Mouse (Mus musculus) adrenal gland, adult (tissue): Measurements from ENCODE around the gene Fkbp2.

Experiments
- DNase-seq, 2 experiments: peaks; one replicate each; pipeline ENCODE4 v3.0.0; 2022 to 2023; ENCODE audit warnings: low spot score in 1 of 2; ENCODE audit not compliant: inconsistent age in 2 of 2

Fkbp2 gene

DNA sequence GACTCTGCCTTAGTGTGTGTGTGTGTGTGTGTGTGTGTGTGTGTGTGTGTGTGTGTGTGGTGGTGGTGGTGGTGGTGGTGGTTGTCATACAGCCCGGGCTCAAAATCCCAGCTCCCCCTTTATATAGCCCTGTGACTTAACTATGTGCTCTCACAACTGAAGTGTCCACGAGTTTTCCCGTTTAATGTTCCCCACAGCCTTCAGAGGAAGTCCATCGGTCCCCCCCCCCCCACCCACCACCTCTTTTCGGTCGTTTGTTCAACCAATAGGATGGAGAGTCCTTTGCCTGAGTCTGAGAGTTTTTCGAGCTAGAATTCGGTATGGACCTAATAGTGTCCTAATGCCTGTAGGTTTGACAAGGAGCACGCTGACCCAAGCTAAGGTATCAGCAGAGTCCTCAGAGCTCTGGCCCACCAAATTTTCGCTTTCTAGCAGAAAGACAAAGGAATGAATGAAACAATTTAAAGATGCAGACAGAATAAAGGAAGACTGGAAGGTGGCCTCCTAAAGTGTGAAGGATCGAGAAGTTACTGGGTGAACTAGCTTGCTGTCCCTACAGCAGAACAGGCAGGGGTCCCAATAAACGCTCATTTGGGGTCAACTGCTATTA is 6.6 kb downstream of the Fkbp2 start:
- DNase-seq, result no peak

DNA sequence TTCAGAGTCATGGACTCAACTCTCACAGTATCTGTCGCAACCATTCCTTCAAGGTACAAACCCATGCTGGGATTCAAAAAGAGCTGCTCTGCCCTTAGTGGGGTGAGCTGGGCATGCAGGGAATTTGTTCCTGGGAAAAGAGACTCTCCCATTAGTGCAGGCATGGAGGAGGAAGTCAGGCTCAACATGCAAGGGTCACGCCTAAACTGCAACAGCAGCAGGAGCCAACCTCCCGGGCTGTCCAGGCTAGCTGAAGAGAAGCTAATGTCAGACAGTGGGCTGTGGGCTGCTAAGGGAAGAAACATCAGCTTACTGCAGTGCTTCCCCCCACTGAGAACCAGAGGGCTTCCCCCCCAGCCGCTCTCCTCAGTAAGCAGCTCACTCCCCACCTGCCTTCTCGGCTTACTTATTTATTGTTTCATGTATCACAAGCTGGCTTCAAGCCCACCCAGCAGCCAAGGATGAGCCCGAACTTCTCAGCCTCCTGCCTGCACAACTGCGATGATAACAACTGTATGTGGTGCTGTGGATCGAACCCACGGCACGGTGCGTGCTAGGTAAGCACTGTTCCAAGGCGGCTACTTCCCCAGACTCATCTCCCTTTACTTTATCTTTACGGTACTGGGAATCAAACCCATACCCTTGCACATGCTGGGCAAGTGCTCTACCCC is 7.9 kb downstream of the Fkbp2 start:
- peak in 1 of 2 experiments; percentile 59 for DNase-seq

DNA sequence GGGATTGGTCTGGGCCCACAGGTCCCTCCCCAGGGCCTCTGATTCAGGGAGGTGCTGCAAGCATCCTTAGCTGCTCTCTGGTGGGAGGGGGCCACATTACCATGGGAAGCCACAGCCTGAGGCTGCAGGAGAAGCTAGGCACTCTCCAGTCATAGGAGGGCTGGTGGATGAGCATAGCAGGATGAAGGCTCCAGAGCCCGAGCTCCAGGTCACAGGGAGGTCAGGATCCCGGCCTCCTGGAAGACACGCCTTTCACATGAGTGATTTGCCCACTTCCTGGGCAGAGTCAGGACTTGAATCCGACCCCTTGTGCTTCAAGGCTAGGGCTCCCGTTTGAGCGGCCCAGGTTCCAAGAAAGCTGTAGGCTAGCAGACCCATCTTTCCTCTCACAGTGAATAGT is 8.7 kb downstream of the Fkbp2 start:
- no peak for DNase-seq

DNA sequence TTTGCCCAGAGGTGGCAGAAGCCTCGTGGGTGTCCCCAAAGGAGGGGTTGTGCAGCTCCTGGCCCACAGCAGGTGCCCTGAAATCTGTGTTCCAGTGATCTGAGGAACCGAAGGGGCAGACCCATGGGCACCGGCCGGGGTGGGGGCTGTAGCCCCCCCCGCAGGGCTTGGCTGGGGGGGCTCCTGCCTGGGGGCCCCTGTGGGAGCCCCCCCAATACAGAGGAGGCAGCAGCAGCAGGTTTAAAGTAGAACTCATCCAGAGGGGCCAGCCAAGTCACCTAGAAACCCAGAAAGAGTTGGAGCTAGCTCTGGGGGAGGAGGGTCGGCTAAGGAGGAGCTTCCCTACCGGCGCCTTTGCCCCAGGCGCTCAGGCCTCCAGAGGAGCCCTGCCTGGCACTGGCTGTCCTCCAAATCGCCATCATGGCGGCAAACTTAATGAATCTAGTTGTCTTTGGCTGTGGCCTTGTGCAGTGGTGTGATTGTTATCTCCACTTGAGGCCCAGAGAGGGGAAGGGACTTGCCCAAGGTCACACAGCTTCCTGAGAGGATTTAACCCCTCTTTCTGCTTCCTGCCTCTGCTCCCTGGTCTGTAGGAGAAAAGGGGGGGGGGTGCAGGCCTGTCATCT is 9.7 kb downstream of the Fkbp2 start:
- DNase-seq, result peak; percentile 77 to 84

DNA sequence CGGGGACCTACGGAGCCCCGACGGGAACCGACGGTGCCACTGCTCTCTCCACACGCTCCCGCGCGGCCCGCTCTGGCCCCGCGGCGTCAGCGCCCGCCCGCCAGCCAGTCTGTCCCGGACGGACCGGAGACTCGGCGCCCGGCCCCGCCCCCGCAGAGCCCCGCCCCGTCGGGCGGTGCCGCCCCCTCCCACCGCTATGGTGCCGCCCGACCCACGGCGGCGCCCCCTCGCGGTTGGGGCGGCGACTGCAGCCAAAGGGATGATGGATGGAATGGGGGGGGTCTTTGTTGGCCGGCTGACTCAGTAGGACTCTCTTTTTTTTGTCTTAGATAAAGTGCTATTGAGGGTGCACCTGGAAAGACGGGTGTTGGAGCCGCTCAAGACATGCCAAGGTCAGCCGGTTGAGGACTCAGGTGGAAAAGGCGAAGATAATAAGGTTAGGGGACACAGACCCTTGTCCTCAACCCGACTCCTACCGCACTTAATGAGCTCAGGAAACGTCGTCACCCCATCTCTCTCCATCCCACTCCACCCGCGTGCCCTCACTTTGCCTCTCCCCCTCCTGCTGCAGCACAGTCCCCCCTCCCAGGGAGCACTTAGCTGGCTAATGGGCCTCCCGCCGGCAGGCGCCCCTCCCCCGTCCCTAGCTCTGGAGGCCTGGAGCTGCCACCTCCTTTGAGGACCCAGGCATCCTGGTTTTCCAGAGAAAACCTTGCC is 10.5 kb downstream of the Fkbp2 start:
- DNase-seq, result peak; percentile 85 to 93

DNA sequence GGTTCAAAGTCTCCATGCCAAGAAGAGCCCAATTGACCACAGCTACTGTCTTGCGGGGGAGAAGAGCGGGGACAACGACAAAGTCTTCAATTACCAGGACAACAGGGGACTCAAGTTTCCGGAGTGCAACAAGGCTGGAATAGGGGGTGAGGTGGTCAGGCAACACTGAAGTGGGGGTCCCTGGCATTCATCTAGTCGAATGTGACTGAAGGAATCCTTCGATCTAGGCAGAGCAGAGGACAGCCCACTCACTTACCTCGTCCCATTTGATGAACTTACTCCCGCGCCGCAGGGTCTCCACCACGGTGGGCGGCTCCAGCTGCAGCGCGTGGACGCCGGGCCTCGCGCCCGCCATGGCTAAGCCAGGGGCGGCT is 11.0 kb downstream of the Fkbp2 start:
- DNase-seq, result no peak

DNA sequence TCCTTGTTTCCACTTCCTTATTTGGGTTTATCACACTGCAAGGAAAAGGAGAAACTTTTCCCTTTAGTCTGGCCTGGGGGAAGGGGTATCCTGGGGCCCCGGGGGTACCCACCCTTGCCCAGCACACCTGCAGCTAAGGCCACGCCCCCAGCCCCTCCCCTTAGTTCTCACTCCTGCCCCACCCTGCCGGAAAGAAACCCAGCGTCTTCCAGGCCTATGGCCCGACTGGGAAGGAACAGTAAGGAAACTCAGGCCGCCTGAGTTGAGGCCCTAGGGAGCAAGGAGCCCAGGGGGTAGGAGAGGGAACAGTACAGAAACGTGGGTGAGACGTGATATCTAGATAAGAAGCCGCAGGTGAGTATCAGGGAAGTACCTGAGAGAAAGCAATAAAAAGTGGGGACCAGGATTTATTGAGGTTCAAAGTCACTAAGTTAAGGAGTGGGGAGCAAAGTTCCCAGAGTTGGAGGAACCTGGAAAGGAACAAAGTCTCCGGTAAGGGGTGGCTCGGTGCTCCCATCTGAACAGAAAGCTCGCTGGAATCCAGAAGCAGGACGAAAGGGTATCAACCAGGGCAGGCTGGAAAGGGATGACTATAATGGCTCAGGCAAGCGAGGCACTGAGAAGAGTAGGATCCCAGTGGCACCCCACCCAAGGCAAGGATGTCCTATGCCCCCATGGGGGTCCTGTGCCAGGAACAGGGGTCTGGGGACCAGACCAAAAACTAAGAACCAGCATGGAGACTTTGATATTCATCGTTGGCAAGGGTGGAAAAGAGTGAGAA is 11.6 kb downstream of the Fkbp2 start:
- DNase-seq, result peak in 1 of 2 experiments; percentile 69

DNA sequence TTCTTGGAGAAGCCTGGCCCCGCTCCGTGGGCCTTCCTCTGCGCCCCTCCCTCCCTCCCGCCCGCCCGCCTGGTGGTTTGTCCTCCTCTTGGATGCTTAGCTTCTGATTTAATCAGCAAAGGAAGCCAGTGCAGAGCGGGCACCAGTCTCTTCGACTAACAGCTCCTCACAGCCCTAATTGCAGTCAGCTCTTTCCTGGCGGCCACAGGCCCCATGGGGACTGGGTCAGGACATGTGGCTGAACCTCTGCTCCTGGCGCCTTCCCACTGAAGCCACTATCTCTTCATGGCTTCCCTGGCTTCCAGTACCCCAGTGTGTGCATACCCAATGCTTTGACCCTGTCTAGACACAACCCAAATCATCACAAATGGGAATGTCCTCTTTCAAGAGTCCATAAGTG is 23.8 kb downstream of the Fkbp2 start:
- peak in 1 of 2 experiments; percentile 49 for DNase-seq

DNA sequence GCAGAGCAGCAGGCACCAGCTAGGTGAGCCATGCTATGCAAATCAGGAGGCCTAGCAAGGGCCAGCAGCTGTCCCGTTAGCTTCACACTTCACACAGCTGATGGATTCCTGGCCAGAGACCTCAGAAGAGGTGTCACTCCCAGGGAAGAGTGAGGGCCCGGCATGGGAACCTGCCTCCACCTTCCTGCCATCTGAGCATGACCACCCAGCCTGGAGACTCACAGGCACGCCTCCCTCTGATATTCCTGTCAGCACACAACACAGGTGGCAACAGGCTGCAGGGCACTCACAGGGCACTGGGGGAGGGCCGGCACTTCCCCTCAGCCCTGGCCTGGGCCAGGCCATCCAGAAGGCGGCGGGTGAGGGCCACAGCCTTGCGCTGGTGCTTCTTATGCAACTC is 24.9 kb downstream of the Fkbp2 start:
- no peak for DNase-seq

DNA sequence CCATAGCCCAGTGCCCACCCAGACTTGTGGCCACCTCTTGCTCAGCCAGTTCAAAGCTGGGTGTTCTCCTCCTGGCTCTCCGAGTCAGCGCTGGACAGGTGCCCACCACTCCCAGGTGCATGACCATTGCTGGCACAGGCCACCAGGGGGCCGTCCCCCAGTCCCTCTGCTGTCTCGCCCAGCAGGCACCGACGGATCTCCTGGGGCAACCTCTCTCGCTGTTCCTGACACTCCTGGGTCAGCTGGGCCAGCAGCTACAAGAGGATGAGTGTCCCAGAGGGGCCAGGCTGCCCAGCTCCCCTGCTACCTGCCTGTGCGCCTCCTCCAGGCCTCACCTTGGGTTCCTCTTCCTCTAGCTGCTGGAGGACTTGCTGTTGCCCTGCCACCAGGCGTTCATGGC is 26.3 kb downstream of the Fkbp2 start:
- peak; percentile 72 to 80 for DNase-seq

DNA sequence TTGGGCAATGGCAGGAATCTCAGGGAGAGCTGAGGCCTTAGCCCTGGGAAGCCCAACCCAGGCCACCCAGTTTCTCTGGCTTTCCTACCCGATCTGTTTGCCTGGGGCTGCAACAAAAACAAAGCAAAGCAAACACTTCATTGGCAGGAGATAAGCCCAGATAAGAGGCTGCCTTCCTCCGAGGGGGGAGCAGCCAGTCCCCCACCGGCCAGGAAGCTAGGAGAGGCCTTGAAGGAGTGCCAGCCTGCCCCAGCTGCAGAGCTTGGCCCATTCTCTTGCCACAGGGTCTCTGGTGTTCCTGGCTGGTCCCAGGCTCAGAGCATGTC is 27.6 kb downstream of the Fkbp2 start:
- peak; percentile 90 to 93 for DNase-seq

DNA sequence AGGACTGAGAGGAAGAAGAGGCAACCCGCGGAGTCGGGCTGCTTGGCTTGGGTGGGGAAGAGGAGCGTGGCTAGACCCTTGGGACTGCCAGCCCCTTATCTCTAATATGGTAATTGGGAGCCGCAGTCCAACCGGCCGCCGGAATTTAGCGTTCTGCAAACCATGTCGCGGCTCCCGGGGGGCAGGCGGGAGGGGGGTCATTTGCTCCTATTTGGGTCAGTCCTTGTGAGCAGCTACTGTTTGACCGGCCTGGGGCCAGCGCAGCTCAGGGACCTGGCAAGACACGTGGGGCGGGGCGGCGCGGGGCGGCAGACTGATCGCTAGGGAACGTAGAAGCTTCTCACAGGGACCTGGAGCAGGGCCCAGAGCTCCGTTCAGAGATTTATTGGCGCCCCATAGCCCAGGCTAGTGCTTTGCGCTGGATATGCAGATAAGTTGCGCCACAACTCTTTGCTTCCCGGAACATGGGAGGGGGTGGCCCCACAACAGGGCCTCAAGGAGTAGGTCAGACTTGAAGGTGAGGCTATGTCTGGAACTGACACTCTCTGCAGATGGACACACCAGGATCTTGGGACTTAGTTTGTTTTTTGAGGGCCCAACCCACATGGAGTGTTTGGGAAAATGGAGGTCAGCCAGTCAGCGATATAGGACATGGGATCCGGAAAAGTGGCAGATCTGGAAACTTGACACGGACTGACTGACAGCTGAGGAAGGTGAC is 28.1 kb downstream of the Fkbp2 start:
- peak; percentile 92 to 96 for DNase-seq

DNA sequence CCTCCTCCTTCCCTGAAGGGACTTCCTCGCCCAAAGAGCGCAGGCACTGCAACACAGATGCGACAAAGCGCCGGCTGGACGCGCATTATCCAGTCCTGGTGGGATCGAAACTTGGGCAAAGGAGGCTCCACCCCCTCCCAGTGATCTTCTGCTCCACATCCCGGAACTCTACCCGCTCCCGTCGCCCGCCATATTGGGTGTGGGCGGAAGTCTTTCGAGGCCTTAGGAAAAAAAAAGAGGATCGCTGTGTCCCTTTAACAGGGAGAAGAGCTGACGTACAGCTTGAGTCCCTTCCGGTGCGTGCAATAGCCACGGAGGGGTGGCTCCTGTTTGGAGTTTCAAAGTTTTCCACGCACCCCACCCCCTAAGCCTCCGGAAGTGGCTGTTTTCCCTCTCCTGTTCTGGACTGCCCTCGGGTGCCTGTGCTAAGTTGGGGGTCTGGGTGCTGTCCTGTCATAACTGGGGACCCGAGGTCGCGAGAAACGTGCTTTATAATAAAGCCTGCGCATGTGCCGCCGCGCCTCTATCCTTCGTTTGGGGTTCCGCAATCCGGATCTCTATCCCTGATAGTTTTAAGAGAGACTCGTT is 28.8 kb downstream of the Fkbp2 start:
- DNase-seq, result peak; percentile 97 to 99

DNA sequence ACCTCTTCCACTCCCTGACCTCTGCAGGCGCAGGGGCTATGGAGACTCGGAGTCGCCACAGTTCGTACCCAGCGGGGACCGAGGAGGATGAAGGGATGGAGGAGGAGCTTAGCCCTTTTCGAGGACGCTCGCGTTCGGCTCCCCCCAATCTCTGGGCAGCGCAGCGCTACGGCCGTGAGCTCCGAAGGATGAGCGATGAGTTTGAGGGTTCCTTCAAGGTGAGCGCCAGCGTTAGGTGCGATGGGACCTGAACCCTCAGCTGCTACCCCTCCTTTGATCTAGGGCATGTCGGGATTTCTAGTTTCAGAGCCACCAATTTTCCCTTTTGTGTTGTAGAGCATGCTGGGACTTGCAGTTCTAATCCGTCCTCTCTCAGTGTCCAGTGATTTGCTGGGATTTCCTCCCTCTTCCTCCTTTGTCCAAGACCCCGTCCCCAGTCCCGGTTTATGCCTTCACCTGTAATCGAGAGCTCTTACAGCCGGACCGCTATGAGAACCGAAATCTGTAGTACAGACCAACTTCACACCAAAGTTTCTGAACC is 29.6 kb downstream of the Fkbp2 start:
- peak; percentile 76 to 94 for DNase-seq

DNA sequence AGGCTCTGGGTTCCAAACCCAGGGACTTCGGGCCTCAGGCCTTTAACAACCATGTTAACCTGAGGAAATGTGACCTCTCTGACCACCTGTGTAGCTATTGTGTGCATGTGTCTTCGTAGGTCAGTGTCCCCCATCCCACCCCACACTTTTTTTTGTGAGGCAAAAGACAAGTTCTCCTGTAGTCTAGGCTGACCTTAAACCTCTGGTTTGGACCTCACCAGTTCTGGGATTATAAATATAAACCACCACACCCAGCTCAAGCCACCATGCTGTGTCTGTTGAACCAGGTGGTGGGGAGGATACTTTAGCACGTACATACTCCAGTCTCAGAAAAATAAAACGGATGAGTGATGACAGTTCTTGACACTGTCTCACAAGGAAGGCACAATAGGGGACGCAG is 30.4 kb downstream of the Fkbp2 start:
- DNase-seq, result peak in 1 of 2 experiments; percentile 46

DNA sequence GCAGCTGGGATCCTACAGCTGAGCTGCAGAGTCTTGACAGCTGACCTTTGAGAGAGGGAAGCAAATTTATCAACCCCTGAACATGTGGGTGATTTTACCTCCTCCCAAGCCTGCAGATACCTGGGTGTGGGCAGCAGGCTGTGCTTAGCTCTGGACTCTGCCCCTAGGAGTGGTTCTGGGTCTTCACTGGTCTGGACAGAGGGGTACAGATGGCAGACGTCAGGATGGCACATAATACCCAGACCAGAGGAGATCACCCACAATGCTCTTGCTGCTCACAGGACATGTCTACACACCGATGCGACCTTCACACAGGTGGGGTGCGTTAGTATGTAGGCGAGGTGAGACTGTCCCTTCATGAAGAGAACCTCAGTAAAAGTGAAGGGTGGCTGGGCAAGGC is 30.8 kb downstream of the Fkbp2 start:
- no peak for DNase-seq

DNA sequence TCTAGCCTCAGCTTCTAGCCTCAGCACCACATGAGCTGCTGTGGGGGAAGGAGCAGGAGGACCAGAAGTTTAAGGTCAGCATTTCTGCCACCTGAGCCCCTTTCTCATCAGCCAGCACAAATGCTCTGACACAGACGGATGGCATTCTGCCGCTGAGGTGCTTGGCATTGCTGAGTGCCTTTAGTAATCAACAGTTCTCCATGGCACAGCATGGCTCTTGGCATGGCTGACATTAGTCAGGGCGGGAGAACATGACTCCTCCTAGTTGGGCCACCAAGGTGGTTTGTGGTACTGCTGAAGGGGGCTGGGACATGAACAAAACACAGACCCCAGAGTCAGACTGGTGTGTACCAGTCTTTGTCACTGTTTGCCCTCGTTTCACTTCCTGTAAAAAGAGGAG is 32.1 kb downstream of the Fkbp2 start:
- no peak for DNase-seq

DNA sequence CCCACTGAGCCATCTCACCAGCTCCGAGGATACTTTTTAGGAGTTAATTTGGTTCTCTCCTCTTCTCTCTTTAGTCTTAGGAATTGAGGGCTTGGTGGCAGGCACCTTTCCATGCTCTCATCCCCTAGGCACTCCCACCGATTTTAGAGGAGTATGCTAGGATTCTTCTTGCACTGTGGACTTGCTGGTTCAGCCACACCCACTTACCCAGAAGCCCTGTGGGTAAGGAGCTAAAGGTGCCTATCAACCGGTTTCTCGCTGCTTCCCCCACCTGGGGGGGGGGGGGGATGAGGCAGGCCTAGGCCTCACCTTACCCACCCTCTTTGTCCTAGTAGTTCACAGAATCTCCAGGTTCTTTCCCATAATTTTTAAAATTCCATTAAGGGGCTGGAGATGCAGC is 32.6 kb downstream of the Fkbp2 start:
- DNase-seq, result no peak

DNA sequence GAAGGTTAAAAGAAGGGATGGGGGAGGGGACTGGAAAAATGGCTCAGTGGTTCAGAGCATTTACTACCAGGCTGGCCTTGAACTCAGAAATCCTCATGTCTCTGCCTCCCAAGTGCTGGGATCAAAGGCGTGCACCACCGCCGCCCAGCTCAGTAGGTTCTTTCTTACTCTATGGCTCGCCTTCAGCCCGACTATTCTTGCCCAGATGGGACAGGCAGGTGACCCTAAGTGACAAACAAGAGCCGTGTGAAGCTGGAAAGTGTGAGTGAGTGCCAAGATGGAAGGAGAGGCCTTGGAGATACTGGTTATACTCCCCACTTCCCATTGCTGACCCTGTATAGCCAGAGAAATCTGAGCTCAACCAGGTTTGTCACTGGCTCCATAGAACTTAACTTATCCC is 36.6 kb downstream of the Fkbp2 start:
- peak in 1 of 2 experiments; percentile 47 for DNase-seq

DNA sequence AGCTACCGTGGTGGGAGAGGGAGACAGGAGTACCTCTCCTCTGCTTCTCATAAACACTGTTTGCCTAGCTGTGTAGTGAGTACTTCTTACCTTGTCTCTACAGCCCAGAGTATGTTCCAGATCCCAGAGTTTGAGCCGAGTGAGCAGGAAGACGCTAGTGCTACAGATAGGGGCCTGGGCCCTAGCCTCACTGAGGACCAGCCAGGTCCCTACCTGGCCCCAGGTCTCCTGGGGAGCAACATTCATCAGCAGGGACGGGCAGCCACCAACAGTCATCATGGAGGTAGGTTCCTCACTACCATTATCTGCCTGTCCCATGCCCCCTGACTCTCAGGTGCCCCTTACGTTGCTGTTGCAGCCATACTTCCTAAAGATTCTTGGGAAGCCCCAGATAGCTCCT is 37.5 kb downstream of the Fkbp2 start:
- DNase-seq, result no peak
